ENCODE assay signal across 8 mouse cellular contexts in genomic region chr12:112950040-112950760, GRCm38 (mm10). TPM values are rescaled to one million over a fixed set of nuclear protein-coding genes. Genes with fewer than 3 reads are reported as not detected.
DNase-seq lines count a peak whose midpoint lies in the region; ATAC-seq lines count a peak whose summit lies in the region.

No protein-coding gene starts in this region.

- peak; percentile 48 to 59 for DNase-seq in CD8-positive naive resting alpha-beta T cell, adult 2 months (ENCODE audit: low read depth in 2 of 2, low spot score in 2 of 2)
- peak; percentile 36 for DNase-seq in c-Kit-negative CD71-positive TER-119-positive erythroid progenitor cells, embryonic 14.5 days (ENCODE audit: low read depth, low spot score)
- peak; percentile 35 for DNase-seq in fibroblast of lung, adult 2 months (ENCODE audit: low read depth)
- peak; percentile 93 for DNase-seq in kidney, postnatal 14 days
- peak; percentile 72 for DNase-seq in liver, embryonic 13.5 days
- DNase-seq in neural tube, embryonic 10.5 days (ENCODE audit: extremely low spot score, low spot score), result peak; percentile 89

- peak overlapping the region; percentile 60 to 79 for H3K27ac ChIP-seq in heart, embryonic 14.5 days (replicated peaks in 1 of 2; ENCODE audit: control insufficient read depth in 1 of 2, insufficient read depth in 1 of 2, low read depth in 2 of 2, low read length in 2 of 2)
- no peak overlapping the region; the same call in 1 of the 2 replicates for H3K27ac ChIP-seq in liver, embryonic 13.5 days
- peak overlapping the region; percentile 83 for H3K27ac ChIP-seq in stomach, embryonic 16.5 days (ENCODE audit: low read length)

- H3K9me3 ChIP-seq in heart, embryonic 14.5 days (ENCODE audit: control insufficient read depth, low read length), result no peaks in the 10 kb centered on the region
- no peaks in the 10 kb centered on the region for H3K9me3 ChIP-seq in liver, embryonic 13.5 days (replicated peaks)
- H3K9me3 ChIP-seq in stomach, embryonic 16.5 days (replicated peaks; ENCODE audit: control insufficient read depth, low read length), result no peaks in the 10 kb centered on the region

- H3K4me3 ChIP-seq in heart, embryonic 14.5 days (ENCODE audit: control insufficient read depth in 1 of 2, insufficient read depth in 1 of 2, low read depth in 1 of 2, low read length in 2 of 2), result peak overlapping the region; percentile 55 to 63
- peak overlapping the region; percentile 62 for H3K4me3 ChIP-seq in liver, embryonic 13.5 days (replicated peaks)
- H3K4me3 ChIP-seq in stomach, embryonic 16.5 days (replicated peaks; ENCODE audit: low read length), result peak overlapping the region; percentile 69

- H3K9ac ChIP-seq in heart, embryonic 14.5 days (ENCODE audit: low read length), result peak overlapping the region; percentile 80
- peak overlapping the region; percentile 62 for H3K9ac ChIP-seq in liver, embryonic 13.5 days
- peak overlapping the region; percentile 79 for H3K9ac ChIP-seq in stomach, embryonic 16.5 days (ENCODE audit: low read length)

- 0 out of 2 replicates have a peak, but pooled peaks cover 4% of the 10 kb centered on the region for H3K36me3 ChIP-seq in heart, embryonic 14.5 days (ENCODE audit: control insufficient read depth, insufficient read depth, low read length)
- no peaks in the 10 kb centered on the region for H3K36me3 ChIP-seq in liver, embryonic 13.5 days
- H3K36me3 ChIP-seq in stomach, embryonic 16.5 days (ENCODE audit: control insufficient read depth, insufficient read depth, low read length), result no peaks in the 10 kb centered on the region

- H3K27me3 ChIP-seq in heart, embryonic 14.5 days (ENCODE audit: control insufficient read depth, insufficient read depth, low read length), result peaks cover 4% of the 10 kb centered on the region; the same call in 1 of the 2 replicates
- H3K27me3 ChIP-seq in liver, embryonic 13.5 days, result peaks cover 69% of the 10 kb centered on the region
- H3K27me3 ChIP-seq in stomach, embryonic 16.5 days (ENCODE audit: control insufficient read depth, insufficient read depth, low read length), result no peaks in the 10 kb centered on the region

- peak overlapping the region; percentile 99 for H3K4me2 ChIP-seq in heart, embryonic 14.5 days (ENCODE audit: low read length)
- H3K4me2 ChIP-seq in liver, embryonic 13.5 days, result peak overlapping the region; percentile 94
- H3K4me2 ChIP-seq in stomach, embryonic 16.5 days (ENCODE audit: low read depth, low read length), result peak overlapping the region; percentile 98

- H3K4me1 ChIP-seq in heart, embryonic 14.5 days (ENCODE audit: control insufficient read depth in 2 of 2, insufficient read depth in 2 of 2, low read length in 2 of 2), result peaks cover 32 to 34% of the 10 kb centered on the region in 2 experiments
- peaks cover 35% of the 10 kb centered on the region for H3K4me1 ChIP-seq in liver, embryonic 13.5 days (replicated peaks)
- H3K4me1 ChIP-seq in stomach, embryonic 16.5 days (ENCODE audit: control insufficient read depth, insufficient read depth, low read length), result peaks cover 11% of the 10 kb centered on the region

- peak; percentile 64 for ATAC-seq in heart, embryonic 14.5 days (ENCODE audit: insufficient number of reproducible peaks, insufficient read depth, low FRiP score, low read depth)
- peak; percentile 80 for ATAC-seq in liver, embryonic 13.5 days (ENCODE audit: low read depth)
- ATAC-seq in stomach, embryonic 16.5 days (ENCODE audit: insufficient read depth, low FRiP score), result peak; percentile 88

- WGBS in heart, embryonic 14.5 days, result under 1% methylated on average over 57 of the region's 58 CpGs
- WGBS in liver, embryonic 13.5 days (ENCODE audit: insufficient replicate concordance), result under 1% methylated on average over 58 of the region's 58 CpGs
- under 1% methylated on average over 58 of the region's 58 CpGs for WGBS in stomach, embryonic 16.5 days

RNA-seq across cellular contexts. Expression of gene Nudt14, which starts 8.3 kb away (rescaled TPM):
- polyA plus RNA-seq in heart, embryonic 14.5 days (2014; fragmentation: Nextera tagmentation; extraction: Ambion mirVana), result 44.2 and 53.9 TPM in 2 replicates
- 14.7 and 15.2 TPM in 2 replicates for polyA plus RNA-seq in liver, embryonic 13.5 days (2015; fragmentation: Nextera tagmentation; extraction: Ambion mirVana)
- polyA plus RNA-seq in stomach, embryonic 16.5 days (2015; fragmentation: Nextera tagmentation; extraction: Ambion mirVana), result 80.2 and 81.9 TPM in 2 replicates

RNA-seq across cellular contexts. Expression of gene Jag2, which starts 20.6 kb away (rescaled TPM):
- 3.4 and 4.7 TPM in 2 replicates for polyA plus RNA-seq in heart, embryonic 14.5 days (2014; fragmentation: Nextera tagmentation; extraction: Ambion mirVana)
- polyA plus RNA-seq in liver, embryonic 13.5 days (2015; fragmentation: Nextera tagmentation; extraction: Ambion mirVana), result 0.13 and 0.20 TPM in 2 replicates
- 5.1 and 6.4 TPM in 2 replicates for polyA plus RNA-seq in stomach, embryonic 16.5 days (2015; fragmentation: Nextera tagmentation; extraction: Ambion mirVana)

RNA-seq across cellular contexts. Expression of gene Btbd6, which starts 26.1 kb away (rescaled TPM):
- polyA plus RNA-seq in heart, embryonic 14.5 days (2014; fragmentation: Nextera tagmentation; extraction: Ambion mirVana), result 19.4 and 25.9 TPM in 2 replicates
- polyA plus RNA-seq in liver, embryonic 13.5 days (2015; fragmentation: Nextera tagmentation; extraction: Ambion mirVana), result 6.3 and 6.6 TPM in 2 replicates
- 16.2 and 20.6 TPM in 2 replicates for polyA plus RNA-seq in stomach, embryonic 16.5 days (2015; fragmentation: Nextera tagmentation; extraction: Ambion mirVana)

RNA-seq across cellular contexts. Expression of gene Brf1, which starts 50.3 kb away (rescaled TPM):
- polyA plus RNA-seq in heart, embryonic 14.5 days (2014; fragmentation: Nextera tagmentation; extraction: Ambion mirVana), result 40.5 and 42.5 TPM in 2 replicates
- polyA plus RNA-seq in liver, embryonic 13.5 days (2015; fragmentation: Nextera tagmentation; extraction: Ambion mirVana), result 28.3 and 28.8 TPM in 2 replicates
- 50.3 and 53.9 TPM in 2 replicates for polyA plus RNA-seq in stomach, embryonic 16.5 days (2015; fragmentation: Nextera tagmentation; extraction: Ambion mirVana)

Comparison
In these comparisons a context has a peak if more than half of its experiments do, and no peak if none do; other contexts are left out.
1. DNase-seq: peak in every context shown above with its lines; median percentile 93 in kidney, postnatal 14 days; 89 in neural tube, embryonic 10.5 days; 72 in liver, embryonic 13.5 days; 54 in CD8-positive naive resting alpha-beta T cell, adult 2 months; 36 in c-Kit-negative CD71-positive TER-119-positive erythroid progenitor cells, embryonic 14.5 days; 35 in fibroblast of lung, adult 2 months.